Mouse (Mus musculus) intestine, embryonic 15.5 days (tissue): ENCODE results near the gene Tbc1d4. TPM values are rescaled to one million over a fixed set of nuclear protein-coding genes. Genes with fewer than 3 reads are reported as not detected.

ENCODE experiments used
- ATAC-seq: fragments of 200-750 bp; cut with Nextera tagmentation; 2 replicates; pipeline ENCODE4 v1.8.0; 2017; ENCODE audit warnings: moderate TSS enrichment, moderate library complexity
- H3K27ac ChIP-seq: fragments of 300-500 bp; sonication (generic); 2 replicates; pipeline ENCODE4 v1.5.1; 2015; ENCODE audit warnings: mild to moderate bottlenecking, inconsistent platforms
- H3K27me3 ChIP-seq: fragments of 300-500 bp; sonication (generic); replicated peaks from 2 replicates; pipeline ENCODE4 v1.6.1; 2015; ENCODE audit warnings: inconsistent platforms
- H3K36me3 ChIP-seq: fragments of 300-500 bp; sonication (generic); 2 replicates; pipeline ENCODE4 v1.6.1; 2015; ENCODE audit warnings: inconsistent platforms
- H3K4me1 ChIP-seq: fragments of 300-500 bp; sonication (generic); replicated peaks from 2 replicates; pipeline ENCODE4 v1.6.1; 2015; ENCODE audit warnings: inconsistent platforms
- H3K4me2 ChIP-seq: fragments of 300-500 bp; sonication (generic); replicated peaks from 2 replicates; pipeline ENCODE4 v1.6.1; 2015; ENCODE audit warnings: mild to moderate bottlenecking, inconsistent platforms
- H3K4me3 ChIP-seq: fragments of 300-500 bp; sonication (generic); replicated peaks from 2 replicates; pipeline ENCODE4 v1.5.1; 2015; ENCODE audit warnings: inconsistent platforms
- H3K9ac ChIP-seq: fragments of 300-500 bp; sonication (generic); 2 replicates; pipeline ENCODE4 v1.6.1; 2015; ENCODE audit warnings: inconsistent platforms
- H3K9me3 ChIP-seq: fragments of 300-500 bp; sonication (generic); 2 replicates; pipeline ENCODE4 v1.6.1; 2016; ENCODE audit warnings: inconsistent platforms
- WGBS: fragments of 180-500 bp; shearing (Covaris S2); methylation state at CpG from one replicate; pipeline ENCODE4 v1.1.7; 2015; 5-methylcytosine and 5-hydroxymethylcytosine counted together
- polyA plus RNA-seq: library from polyadenylated mRNA; unstranded; fragments of >200 nt; fragmentation: Nextera tagmentation; extraction: Ambion mirVana; gene quantifications from 2 replicates; pipeline ENCODE4 v1.2.1, GENCODE M21; 2015

The Tbc1d4 gene
- polyA plus RNA-seq, 1 experiment from 2014 or later, result 8.9 TPM

GRCm38 (mm10) chr14:101480541-101480940 is 128.4 kb downstream of the Tbc1d4 start:
- Histone ChIP-seq H3K36me3 (no peaks in the 10 kb centered on the region), H3K27me3 (no peaks in the 10 kb centered on the region), H3K4me3 (no peak overlapping the region), H3K4me2 (no peak overlapping the region), H3K9ac (no peak overlapping the region), H3K4me1 (no peaks in the 10 kb centered on the region), H3K27ac (no peak overlapping the region), H3K9me3 (no peaks in the 10 kb centered on the region)
- no peak for ATAC-seq
- 81% methylated on average over 7 of the region's 7 CpGs for WGBS

- Histone ChIP-seq H3K36me3 (no peaks in the 10 kb centered on the region), H3K4me3 (no peak overlapping the region), H3K9ac (no peak overlapping the region), H3K4me2 (no peak overlapping the region), H3K9me3 (no peaks in the 10 kb centered on the region), H3K4me1 (no peaks in the 10 kb centered on the region), H3K27me3 (no peaks in the 10 kb centered on the region), H3K27ac (no peak overlapping the region)
- no peak for ATAC-seq
- WGBS, result 56% methylated on average over 5 of the region's 5 CpGs
Measured at GRCm38 (mm10) chr14:101477827-101478220, 131.2 kb downstream of the Tbc1d4 start.

- Histone ChIP-seq H3K27me3 (no peaks in the 10 kb centered on the region), H3K27ac (no peak overlapping the region), H3K4me2 (no peak overlapping the region), H3K9me3 (no peaks in the 10 kb centered on the region), H3K4me1 (no peaks in the 10 kb centered on the region), H3K9ac (no peak overlapping the region), H3K36me3 (no peaks in the 10 kb centered on the region), H3K4me3 (no peak overlapping the region)
- no peak for ATAC-seq
- 54% methylated on average over 20 of the region's 20 CpGs for WGBS
Measured at GRCm38 (mm10) chr14:101477081-101477826, 131.7 kb downstream of the Tbc1d4 start.

GRCm38 (mm10) chr14:101469475-101470093 is 139.4 kb downstream of the Tbc1d4 start:
- no peaks in the 10 kb centered on the region for H3K27me3 ChIP-seq
- no peaks in the 10 kb centered on the region for H3K36me3 ChIP-seq
- peak; percentile 82 for ATAC-seq
- no peaks in the 10 kb centered on the region for H3K4me1 ChIP-seq
- H3K9me3 ChIP-seq, result no peaks in the 10 kb centered on the region
- no peak overlapping the region for H3K27ac ChIP-seq
- 51% methylated on average over 5 of the region's 5 CpGs for WGBS
- no peak overlapping the region for H3K4me2 ChIP-seq
- H3K4me3 ChIP-seq, result no peak overlapping the region
- H3K9ac ChIP-seq, result no peak overlapping the region

GRCm38 (mm10) chr14:101468143-101468542 is 140.8 kb downstream of the Tbc1d4 start:
- H3K4me2 ChIP-seq, result no peak overlapping the region
- no peaks in the 10 kb centered on the region for H3K27me3 ChIP-seq
- no peak overlapping the region for H3K9ac ChIP-seq
- ATAC-seq, result no peak
- no peak overlapping the region for H3K4me3 ChIP-seq
- H3K27ac ChIP-seq, result no peak overlapping the region
- H3K4me1 ChIP-seq, result no peaks in the 10 kb centered on the region
- no peaks in the 10 kb centered on the region for H3K36me3 ChIP-seq
- 88% methylated on average over 4 of the region's 4 CpGs for WGBS
- no peaks in the 10 kb centered on the region for H3K9me3 ChIP-seq

- Histone ChIP-seq H3K27ac (no peak overlapping the region), H3K4me2 (no peak overlapping the region), H3K36me3 (no peaks in the 10 kb centered on the region), H3K4me1 (no peaks in the 10 kb centered on the region), H3K4me3 (no peak overlapping the region), H3K9me3 (no peaks in the 10 kb centered on the region), H3K27me3 (no peaks in the 10 kb centered on the region), H3K9ac (no peak overlapping the region)
- 92% methylated on average over 1 of the region's 1 CpGs for WGBS
- no peak for ATAC-seq
Measured at GRCm38 (mm10) chr14:101467532-101467931, 141.5 kb downstream of the Tbc1d4 start.

- no peak overlapping the region for H3K9ac ChIP-seq
- no peaks in the 10 kb centered on the region for H3K4me1 ChIP-seq
- no peak for ATAC-seq
- WGBS, result 89% methylated on average over 11 of the region's 11 CpGs
- no peaks in the 10 kb centered on the region for H3K27me3 ChIP-seq
- H3K9me3 ChIP-seq, result no peaks in the 10 kb centered on the region
- H3K27ac ChIP-seq, result no peak overlapping the region
- no peak overlapping the region for H3K4me3 ChIP-seq
- no peaks in the 10 kb centered on the region for H3K36me3 ChIP-seq
- H3K4me2 ChIP-seq, result no peak overlapping the region
Measured at GRCm38 (mm10) chr14:101466521-101466920, 142.5 kb downstream of the Tbc1d4 start.

GRCm38 (mm10) chr14:101465893-101466292 is 143.1 kb downstream of the Tbc1d4 start:
- Histone ChIP-seq H3K4me1 (no peaks in the 10 kb centered on the region), H3K4me3 (no peak overlapping the region), H3K27ac (no peak overlapping the region), H3K36me3 (no peaks in the 10 kb centered on the region), H3K9ac (no peak overlapping the region), H3K4me2 (no peak overlapping the region), H3K27me3 (no peaks in the 10 kb centered on the region), H3K9me3 (no peaks in the 10 kb centered on the region)
- WGBS, result 66% methylated on average over 3 of the region's 3 CpGs
- ATAC-seq, result no peak

GRCm38 (mm10) chr14:101460768-101461167 is 148.2 kb downstream of the Tbc1d4 start:
- Histone ChIP-seq H3K9ac (no peak overlapping the region), H3K4me3 (no peak overlapping the region), H3K9me3 (no peaks in the 10 kb centered on the region), H3K27ac (no peak overlapping the region), H3K36me3 (no peaks in the 10 kb centered on the region), H3K4me2 (no peak overlapping the region), H3K4me1 (no peaks in the 10 kb centered on the region), H3K27me3 (no peaks in the 10 kb centered on the region)
- WGBS, result 14% methylated on average over 6 of the region's 6 CpGs
- no peak; the same call in 1 of the 2 replicates for ATAC-seq

- H3K9ac ChIP-seq, result no peak overlapping the region
- H3K36me3 ChIP-seq, result no peaks in the 10 kb centered on the region
- no peak overlapping the region for H3K27ac ChIP-seq
- no peaks in the 10 kb centered on the region for H3K9me3 ChIP-seq
- H3K4me3 ChIP-seq, result no peak overlapping the region
- H3K4me2 ChIP-seq, result no peak overlapping the region
- no peaks in the 10 kb centered on the region for H3K4me1 ChIP-seq
- ATAC-seq, result no peak
- H3K27me3 ChIP-seq, result no peaks in the 10 kb centered on the region
- WGBS, result 71% methylated on average over 6 of the region's 6 CpGs
Measured at GRCm38 (mm10) chr14:101452915-101453314, 156.1 kb downstream of the Tbc1d4 start.

GRCm38 (mm10) chr14:101447857-101448256 is 161.1 kb downstream of the Tbc1d4 start:
- H3K4me2 ChIP-seq, result no peak overlapping the region
- no peaks in the 10 kb centered on the region for H3K36me3 ChIP-seq
- WGBS, result 81% methylated on average over 4 of the region's 4 CpGs

GRCm38 (mm10) chr14:101445205-101445604 is 163.8 kb downstream of the Tbc1d4 start:
- H3K27me3 ChIP-seq, result no peaks in the 10 kb centered on the region
- no peak overlapping the region for H3K4me3 ChIP-seq
- no peak overlapping the region for H3K4me2 ChIP-seq
- 61% methylated on average over 5 of the region's 5 CpGs for WGBS
- no peaks in the 10 kb centered on the region for H3K36me3 ChIP-seq
- no peak overlapping the region for H3K27ac ChIP-seq
- ATAC-seq, result no peak
- no peak overlapping the region for H3K9ac ChIP-seq
- H3K9me3 ChIP-seq, result no peaks in the 10 kb centered on the region
- H3K4me1 ChIP-seq, result no peaks in the 10 kb centered on the region

More at GRCm38 (mm10) chr14:101447857-101448256, 161.1 kb downstream of the Tbc1d4 start:
- Histone ChIP-seq H3K4me3 (no peak overlapping the region), H3K9ac (no peak overlapping the region), H3K9me3 (no peaks in the 10 kb centered on the region), H3K27ac (no peak overlapping the region), H3K4me1 (no peaks in the 10 kb centered on the region), H3K27me3 (no peaks in the 10 kb centered on the region)
- ATAC-seq, result no peak

- no peaks in the 10 kb centered on the region for H3K4me1 ChIP-seq
- H3K27me3 ChIP-seq, result no peaks in the 10 kb centered on the region
- H3K4me2 ChIP-seq, result no peak overlapping the region
- H3K4me3 ChIP-seq, result no peak overlapping the region
- H3K36me3 ChIP-seq, result no peaks in the 10 kb centered on the region
- no peaks in the 10 kb centered on the region for H3K9me3 ChIP-seq
- no peak overlapping the region for H3K27ac ChIP-seq
- ATAC-seq, result no peak
- H3K9ac ChIP-seq, result no peak overlapping the region
- WGBS, result 85% methylated on average over 3 of the region's 3 CpGs
Measured at GRCm38 (mm10) chr14:101437925-101438324, 171.1 kb downstream of the Tbc1d4 start.
